Mouse (Mus musculus) kidney, postnatal 4 days (tissue): ENCODE results near the gene Trim37.
"Not testable (repeated sequence)": the region's sequence is repeated elsewhere in the genome, so short reads cannot be mapped to it uniquely, and the experiment has no call there.

Source experiments
- DNase-seq, 2 experiments: peaks; one replicate each; pipeline ENCODE4 v3.0.0; 2021; ENCODE audit warnings: mixed read lengths in 2 of 2

The Trim37 gene

GRCm38 (mm10) chr11:87233377-87233776, 106.5 kb downstream of the Trim37 start:
- DNase-seq: no peak

GRCm38 (mm10) chr11:87234743-87235485, 108.0 kb downstream of the Trim37 start:
- DNase-seq: no peak

GRCm38 (mm10) chr11:87235486-87235872, 108.6 kb downstream of the Trim37 start:
- no peak for DNase-seq

- DNase-seq: no peak
Measured at GRCm38 (mm10) chr11:87238891-87239530, 112.1 kb downstream of the Trim37 start.

- peak; percentile 29 to 50 for DNase-seq
Measured at GRCm38 (mm10) chr11:87240141-87240832, 113.4 kb downstream of the Trim37 start.

GRCm38 (mm10) chr11:87240833-87241215, 113.9 kb downstream of the Trim37 start:
- DNase-seq: no peak

- DNase-seq: no peak
Measured at GRCm38 (mm10) chr11:87241256-87241655, 114.4 kb downstream of the Trim37 start.

- DNase-seq: no peak
Measured at GRCm38 (mm10) chr11:87245171-87245840, 118.4 kb downstream of the Trim37 start.

GRCm38 (mm10) chr11:87246107-87246651, 119.3 kb downstream of the Trim37 start:
- no peak for DNase-seq

GRCm38 (mm10) chr11:87246724-87247493, 120.0 kb downstream of the Trim37 start:
- peak in 1 of 2 experiments; percentile 25 for DNase-seq

- DNase-seq: no peak
Measured at GRCm38 (mm10) chr11:87247494-87247866, 120.6 kb downstream of the Trim37 start.

GRCm38 (mm10) chr11:87250132-87250531, 123.3 kb downstream of the Trim37 start:
- DNase-seq: no peak

GRCm38 (mm10) chr11:87253294-87253693, 126.4 kb downstream of the Trim37 start:
- DNase-seq: no peak

GRCm38 (mm10) chr11:87254149-87254548, 127.3 kb downstream of the Trim37 start:
- peak in 1 of 2 experiments; percentile 33 for DNase-seq

- DNase-seq: no peak
Measured at GRCm38 (mm10) chr11:87257282-87257681, 130.4 kb downstream of the Trim37 start.

GRCm38 (mm10) chr11:87259792-87260191, 132.9 kb downstream of the Trim37 start:
- DNase-seq: no peak

GRCm38 (mm10) chr11:87261705-87262104, 134.8 kb downstream of the Trim37 start:
- DNase-seq: not testable (repeated sequence)

- peak in 1 of 2 experiments; percentile 14 for DNase-seq
Measured at GRCm38 (mm10) chr11:87263946-87264345, 137.1 kb downstream of the Trim37 start.

GRCm38 (mm10) chr11:87266246-87266645, 139.4 kb downstream of the Trim37 start:
- DNase-seq: no peak

GRCm38 (mm10) chr11:87268803-87269202, 141.9 kb downstream of the Trim37 start:
- DNase-seq: no peak
